Mouse (Mus musculus) limb, embryonic 13.5 days (tissue): ENCODE results near the gene Dmd. TPM values are rescaled to one million over a fixed set of nuclear protein-coding genes. Genes with fewer than 3 reads are reported as not detected.

ENCODE experiments used
- ATAC-seq: fragments of 200-750 bp; cut with Nextera tagmentation; 2 replicates; pipeline ENCODE4 v1.8.0; 2017; ENCODE audit warnings: low read depth, moderate number of reproducible peaks, moderate TSS enrichment; ENCODE audit not compliant: low FRiP score
- H3K27ac ChIP-seq: fragments of 300-500 bp; sonication (generic); 2 replicates; pipeline ENCODE4 v1.5.1; 2015; ENCODE audit warnings: inconsistent platforms, mild to moderate bottlenecking, moderate library complexity
- H3K27me3 ChIP-seq: fragments of 300-500 bp; sonication (generic); 2 replicates; pipeline ENCODE4 v1.6.1; 2015; ENCODE audit warnings: mild to moderate bottlenecking, inconsistent platforms
- H3K36me3 ChIP-seq: fragments of 300-500 bp; sonication (generic); 2 replicates; pipeline ENCODE4 v1.6.1; 2015; ENCODE audit warnings: inconsistent platforms, mild to moderate bottlenecking, moderate library complexity
- H3K4me1 ChIP-seq: fragments of 300-500 bp; sonication (generic); 2 replicates; pipeline ENCODE4 v1.6.1; 2015; ENCODE audit warnings: inconsistent platforms
- H3K4me2 ChIP-seq: fragments of 300-500 bp; sonication (generic); replicated peaks from 2 replicates; pipeline ENCODE4 v1.6.1; 2015; ENCODE audit warnings: inconsistent platforms, mild to moderate bottlenecking, moderate library complexity
- H3K4me3 ChIP-seq: fragments of 300-500 bp; sonication (generic); 2 replicates; pipeline ENCODE4 v1.5.1; 2015; ENCODE audit warnings: moderate library complexity, mild to moderate bottlenecking, inconsistent platforms
- H3K9ac ChIP-seq: fragments of 300-500 bp; sonication (generic); 2 replicates; pipeline ENCODE4 v1.6.1; 2015; ENCODE audit warnings: mild to moderate bottlenecking, inconsistent platforms
- H3K9me3 ChIP-seq: fragments of 300-500 bp; sonication (generic); 2 replicates; pipeline ENCODE4 v1.6.1; 2016; ENCODE audit warnings: inconsistent platforms
- WGBS: fragments of 180-500 bp; shearing (Covaris S2); methylation state at CpG from one replicate; pipeline ENCODE4 v1.1.7; 2015; 5-methylcytosine and 5-hydroxymethylcytosine counted together
- polyA plus RNA-seq: library from polyadenylated mRNA; unstranded; fragments of >200 nt; fragmentation: Nextera tagmentation; extraction: Ambion mirVana; gene quantifications from 2 replicates; pipeline ENCODE4 v1.2.1, GENCODE M21; 2015

The Dmd gene
- 17.5 and 17.6 TPM in 2 replicates for polyA plus RNA-seq

DNA sequence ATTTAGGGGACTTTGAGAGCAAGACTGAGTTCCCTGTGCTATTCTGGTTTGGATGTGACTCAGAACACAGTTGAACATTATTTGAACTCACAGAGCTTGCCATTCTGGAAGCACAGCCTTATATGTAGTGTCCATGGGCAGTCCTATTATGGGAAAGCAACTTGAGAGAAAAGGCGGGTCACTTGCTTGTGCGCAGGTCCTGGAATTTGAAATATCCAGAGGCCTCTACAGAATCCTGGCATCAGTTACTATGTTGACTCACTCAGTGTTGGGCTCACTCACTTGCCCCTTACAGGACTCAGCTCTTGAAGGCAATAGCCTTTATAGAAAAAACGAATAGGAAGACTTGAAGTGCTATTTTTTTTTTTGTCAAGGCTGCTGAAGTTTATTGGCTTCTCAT is at the start of gene Dmd:
Dmd (plus strand) TSS at position 241 of the 400 bp plus-strand sequence.
- 60% methylated on average over 3 of the region's 3 CpGs for WGBS
- no peak within 1 kb of the TSS for H3K4me2 ChIP-seq
- no peaks in the 10 kb centered on the region for H3K27me3 ChIP-seq
- H3K9me3 ChIP-seq, result no peaks in the 10 kb centered on the region
- no peak for ATAC-seq
- H3K36me3 ChIP-seq, result no peaks in the 10 kb centered on the region
- no peak within 1 kb of the TSS for H3K9ac ChIP-seq
- no peak within 1 kb of the TSS for H3K27ac ChIP-seq
- no peaks in the 10 kb centered on the region for H3K4me1 ChIP-seq
- H3K4me3 ChIP-seq, result no peak within 1 kb of the TSS

DNA sequence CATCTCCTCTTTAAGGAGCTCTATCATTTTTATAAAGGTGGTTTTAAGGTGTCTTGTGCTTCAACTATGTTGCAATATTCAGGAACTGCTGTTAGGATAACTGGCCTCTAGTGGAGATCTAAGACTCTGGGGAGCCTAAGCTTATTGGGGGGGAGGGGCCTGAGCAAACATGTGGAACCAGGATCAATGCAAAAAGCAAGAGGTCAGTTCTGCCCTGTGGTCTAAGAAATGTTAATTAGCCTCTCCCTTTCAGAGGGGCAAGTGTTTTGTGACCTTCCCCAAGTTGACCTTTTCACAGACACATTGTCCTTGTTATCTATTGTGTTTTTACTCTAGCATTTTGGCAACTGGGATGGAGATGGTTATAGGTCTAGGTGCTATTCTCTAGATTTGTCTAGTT is 47.2 kb upstream of the Dmd start:
- no peak overlapping the region for H3K4me2 ChIP-seq
- H3K27ac ChIP-seq, result no peak overlapping the region
- no peaks in the 10 kb centered on the region for H3K9me3 ChIP-seq
- H3K27me3 ChIP-seq, result no peaks in the 10 kb centered on the region
- no peak overlapping the region for H3K4me3 ChIP-seq
- H3K4me1 ChIP-seq, result no peaks in the 10 kb centered on the region
- no peak overlapping the region for H3K9ac ChIP-seq
- H3K36me3 ChIP-seq, result no peaks in the 10 kb centered on the region
- ATAC-seq, result no peak

DNA sequence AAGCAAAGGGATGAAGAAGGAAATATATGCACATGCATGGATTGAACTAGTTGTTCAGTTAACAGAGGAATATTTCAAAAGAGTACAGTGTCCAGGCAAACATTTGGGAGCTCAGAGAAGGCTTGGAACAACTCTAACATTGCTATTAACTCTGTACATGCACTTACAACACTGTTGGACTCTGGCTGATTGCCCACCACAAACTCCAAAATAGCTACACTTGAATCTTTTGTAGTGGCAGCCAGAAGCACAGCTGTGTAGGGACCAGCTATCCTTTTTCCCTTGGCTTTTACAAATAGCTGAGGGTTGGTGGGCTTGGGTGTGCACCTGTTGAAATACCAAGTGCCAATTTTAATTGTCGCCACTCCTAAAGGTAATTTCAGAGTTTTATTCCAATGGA is 39.0 kb downstream of the Dmd start:
- no peak overlapping the region for H3K27ac ChIP-seq
- no peak overlapping the region for H3K9ac ChIP-seq
- H3K4me1 ChIP-seq, result no peaks in the 10 kb centered on the region
- no peak overlapping the region for H3K4me2 ChIP-seq
- no peaks in the 10 kb centered on the region for H3K9me3 ChIP-seq
- H3K4me3 ChIP-seq, result no peak overlapping the region
- ATAC-seq, result no peak
- no peaks in the 10 kb centered on the region for H3K36me3 ChIP-seq
- WGBS, result 76% methylated on average over 1 of the region's 1 CpGs
- H3K27me3 ChIP-seq, result no peaks in the 10 kb centered on the region

DNA sequence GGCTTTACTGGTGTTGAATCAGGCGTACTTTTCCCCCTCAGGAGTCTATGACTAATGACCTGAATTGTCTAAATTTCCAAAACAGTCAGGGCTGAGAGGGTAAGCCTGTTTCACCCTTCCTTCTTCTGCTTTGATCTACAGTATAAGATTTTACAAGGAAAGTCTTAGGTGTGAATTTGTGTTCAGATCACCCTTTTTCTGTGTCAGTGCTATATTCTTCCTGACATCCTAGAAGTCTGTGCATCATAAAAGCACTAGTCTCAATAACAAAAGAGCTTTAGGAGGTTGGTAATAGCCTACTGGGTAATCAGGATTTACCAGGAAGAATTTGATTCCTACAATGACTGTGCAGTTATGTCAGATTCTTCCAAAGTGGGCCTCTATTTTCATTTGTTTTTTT is 101.5 kb downstream of the Dmd start:
- no peaks in the 10 kb centered on the region for H3K36me3 ChIP-seq
- no peaks in the 10 kb centered on the region for H3K4me1 ChIP-seq
- H3K4me2 ChIP-seq, result no peak overlapping the region
- no peaks in the 10 kb centered on the region for H3K27me3 ChIP-seq
- no peak for ATAC-seq
- no peak overlapping the region for H3K4me3 ChIP-seq
- WGBS, result 78% methylated on average over 1 of the region's 1 CpGs
- H3K9ac ChIP-seq, result no peak overlapping the region
- H3K27ac ChIP-seq, result no peak overlapping the region
- H3K9me3 ChIP-seq, result no peaks in the 10 kb centered on the region

DNA sequence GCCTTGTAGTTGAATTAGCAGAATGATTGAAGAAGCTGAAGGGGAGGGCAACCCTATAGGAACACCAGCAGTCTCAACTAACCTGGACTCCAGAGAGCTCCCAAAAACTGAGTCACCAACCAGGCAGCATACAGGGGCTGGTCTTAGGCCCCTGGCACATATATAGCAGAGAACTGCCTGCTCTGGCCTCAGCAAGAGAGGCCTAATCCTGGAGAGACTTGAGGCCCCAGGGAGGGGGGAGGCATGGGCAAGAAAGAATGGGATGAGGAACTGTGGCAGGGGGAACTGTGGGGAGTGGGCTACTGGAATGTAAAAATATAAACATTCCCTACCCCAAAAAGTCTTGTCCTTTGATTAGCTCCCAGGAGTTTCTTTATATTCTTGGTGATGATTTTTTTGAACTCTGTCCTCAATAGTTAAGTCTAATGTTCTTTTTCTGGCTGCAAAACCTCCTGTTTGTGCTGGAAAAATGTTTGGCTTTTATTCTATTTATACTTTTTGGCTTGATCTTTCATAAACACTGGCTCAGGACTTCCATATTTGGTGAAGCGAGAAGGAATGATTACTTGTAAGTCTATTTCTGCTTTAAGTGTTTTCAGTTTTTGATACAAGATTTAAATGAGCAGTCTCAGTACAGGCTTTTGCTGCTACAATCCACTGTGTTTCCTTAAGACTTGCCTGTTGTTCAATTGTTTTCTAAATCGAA is 167.7 kb downstream of the Dmd start:
- Histone ChIP-seq H3K27ac (no peak overlapping the region), H3K9ac (no peak overlapping the region), H3K4me3 (no peak overlapping the region), H3K4me1 (no peaks in the 10 kb centered on the region), H3K9me3 (no peaks in the 10 kb centered on the region), H3K4me2 (no peak overlapping the region), H3K36me3 (no peaks in the 10 kb centered on the region), H3K27me3 (no peaks in the 10 kb centered on the region)
- no peak for ATAC-seq
- 70% methylated on average over 2 of the region's 2 CpGs for WGBS

DNA sequence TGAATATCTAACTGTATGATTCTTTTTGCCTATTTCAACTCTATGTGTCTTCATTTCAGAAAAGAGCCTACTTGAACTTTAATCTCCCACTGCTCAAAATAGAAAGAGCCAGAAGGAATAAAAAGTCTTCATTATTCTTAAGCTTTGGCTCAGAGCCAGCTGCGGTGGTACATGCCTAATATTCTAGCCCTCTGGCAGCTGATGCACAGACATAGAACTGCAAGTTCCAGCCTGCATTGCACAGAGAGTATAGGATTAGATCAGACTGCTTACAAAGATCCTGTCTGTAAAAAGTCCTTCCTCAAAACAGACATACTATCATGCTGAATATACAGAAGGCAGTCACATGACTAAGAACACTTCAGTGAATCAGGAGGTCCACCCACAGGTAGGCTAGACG is 168.5 kb downstream of the Dmd start:
- H3K36me3 ChIP-seq, result no peaks in the 10 kb centered on the region
- no peaks in the 10 kb centered on the region for H3K9me3 ChIP-seq
- H3K9ac ChIP-seq, result no peak overlapping the region
- no peak overlapping the region for H3K27ac ChIP-seq
- H3K4me2 ChIP-seq, result no peak overlapping the region
- no peak for ATAC-seq
- H3K4me1 ChIP-seq, result no peaks in the 10 kb centered on the region
- no peaks in the 10 kb centered on the region for H3K27me3 ChIP-seq
- WGBS, result 49% methylated on average over 2 of the region's 2 CpGs
- H3K4me3 ChIP-seq, result no peak overlapping the region

DNA sequence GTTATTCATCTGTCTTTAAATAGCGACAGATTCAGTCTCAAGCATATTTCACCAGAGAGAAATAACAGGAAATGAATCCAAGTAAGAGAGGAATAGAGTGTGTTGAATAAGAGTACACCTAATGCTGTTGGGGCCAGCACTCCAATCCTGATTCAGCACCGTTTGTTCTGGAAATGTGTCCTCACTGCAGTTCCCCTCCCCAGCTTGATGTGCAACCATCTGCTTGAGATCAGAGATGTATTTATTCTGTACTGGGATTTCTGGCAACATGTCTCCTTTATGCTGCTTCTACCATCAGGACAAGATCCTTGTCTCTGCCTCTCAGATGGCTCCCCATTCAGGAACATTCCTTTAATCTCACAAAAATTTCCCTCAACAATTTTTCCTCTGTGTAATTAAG is 271.9 kb downstream of the Dmd start:
- H3K9ac ChIP-seq, result no peak overlapping the region
- H3K4me1 ChIP-seq, result no peaks in the 10 kb centered on the region
- H3K27ac ChIP-seq, result no peak overlapping the region
- no peaks in the 10 kb centered on the region for H3K36me3 ChIP-seq
- no peaks in the 10 kb centered on the region for H3K9me3 ChIP-seq
- ATAC-seq, result no peak
- no peak overlapping the region for H3K4me2 ChIP-seq
- H3K27me3 ChIP-seq, result no peaks in the 10 kb centered on the region
- 68% methylated on average over 2 of the region's 2 CpGs for WGBS
- no peak overlapping the region for H3K4me3 ChIP-seq

DNA sequence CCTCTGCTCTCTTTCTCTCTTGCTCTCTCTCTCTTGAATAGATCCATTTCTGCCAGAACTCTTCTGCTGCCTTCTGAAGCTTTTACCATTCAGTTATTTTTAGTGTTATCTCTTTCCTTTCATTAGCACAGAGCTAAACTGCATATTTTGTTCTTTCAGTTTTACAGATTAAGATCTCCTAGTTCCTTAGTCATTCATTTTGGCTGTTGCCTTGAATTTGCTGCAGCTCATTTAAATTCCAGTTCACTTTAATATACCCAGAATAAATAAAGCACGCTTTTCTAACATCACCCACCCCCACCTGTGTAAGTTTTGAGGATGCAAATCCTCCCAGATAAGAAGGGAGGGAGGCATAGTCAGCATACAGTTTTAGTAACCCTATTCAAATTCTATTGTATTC is 272.4 kb downstream of the Dmd start:
- H3K4me2 ChIP-seq, result no peak overlapping the region
- WGBS, result 52% methylated on average over 1 of the region's 1 CpGs
- H3K27ac ChIP-seq, result no peak overlapping the region
- H3K9me3 ChIP-seq, result no peaks in the 10 kb centered on the region
- H3K4me1 ChIP-seq, result no peaks in the 10 kb centered on the region
- no peak overlapping the region for H3K4me3 ChIP-seq
- ATAC-seq, result no peak
- H3K27me3 ChIP-seq, result no peaks in the 10 kb centered on the region
- H3K9ac ChIP-seq, result no peak overlapping the region
- no peaks in the 10 kb centered on the region for H3K36me3 ChIP-seq

DNA sequence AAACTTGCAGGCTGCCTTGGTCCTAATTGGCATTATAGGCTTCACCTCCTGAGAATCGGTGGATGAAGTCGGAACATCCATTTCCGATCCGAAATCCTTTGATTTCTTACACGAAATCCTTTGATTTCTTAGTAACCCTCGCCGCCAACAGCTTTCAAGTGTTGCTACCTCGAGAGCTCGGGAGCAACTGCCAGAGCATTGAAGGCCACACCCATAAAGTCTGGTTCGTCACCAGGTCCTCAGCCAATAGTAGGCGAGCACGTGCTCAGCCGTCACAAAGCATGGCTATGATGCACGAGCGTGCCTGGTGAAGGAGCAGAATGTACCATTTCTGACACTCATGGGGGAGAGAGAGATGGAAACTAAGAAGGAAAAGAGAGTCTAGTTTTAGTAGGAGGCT is 538.9 kb downstream of the Dmd start, which contains the start of gene Tsga8:
Tsga8 (minus strand) TSS at position 327 of the 400 bp plus-strand sequence.
- Histone ChIP-seq H3K9ac (no peak within 1 kb of the TSS), H3K4me2 (no peak within 1 kb of the TSS), H3K9me3 (no peaks in the 10 kb centered on the region), H3K4me3 (no peak within 1 kb of the TSS), H3K4me1 (no peaks in the 10 kb centered on the region), H3K27me3 (no peaks in the 10 kb centered on the region), H3K27ac (no peak within 1 kb of the TSS), H3K36me3 (no peaks in the 10 kb centered on the region)
- WGBS, result 93% methylated on average over 15 of the region's 15 CpGs
- no peak for ATAC-seq

DNA sequence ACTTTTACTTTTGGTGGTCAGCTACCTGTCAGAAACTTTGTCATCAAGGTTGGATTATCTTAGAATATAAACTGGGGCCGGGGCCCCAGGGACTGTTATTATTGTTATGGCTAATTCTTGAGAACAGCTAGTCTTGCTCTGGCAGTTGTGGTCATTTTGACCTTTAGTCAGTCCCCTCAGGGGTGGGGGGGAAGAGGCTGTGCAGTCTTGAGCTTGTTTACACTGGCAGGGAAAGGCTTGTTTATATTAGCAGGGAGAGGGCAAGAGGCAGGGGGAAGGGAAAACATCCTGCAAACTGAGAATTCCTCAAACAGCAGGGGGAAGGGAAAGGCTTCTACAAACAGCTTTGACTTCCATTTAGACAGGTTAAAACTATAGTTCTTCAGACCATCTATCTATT is 726.3 kb downstream of the Dmd start:
- no peaks in the 10 kb centered on the region for H3K9me3 ChIP-seq
- no peaks in the 10 kb centered on the region for H3K4me1 ChIP-seq
- no peak overlapping the region for H3K4me3 ChIP-seq
- H3K27ac ChIP-seq, result no peak overlapping the region
- ATAC-seq, result no peak
- H3K9ac ChIP-seq, result no peak overlapping the region
- 41% methylated on average over 1 of the region's 1 CpGs for WGBS
- H3K4me2 ChIP-seq, result no peak overlapping the region
- no peaks in the 10 kb centered on the region for H3K36me3 ChIP-seq
- H3K27me3 ChIP-seq, result no peaks in the 10 kb centered on the region

DNA sequence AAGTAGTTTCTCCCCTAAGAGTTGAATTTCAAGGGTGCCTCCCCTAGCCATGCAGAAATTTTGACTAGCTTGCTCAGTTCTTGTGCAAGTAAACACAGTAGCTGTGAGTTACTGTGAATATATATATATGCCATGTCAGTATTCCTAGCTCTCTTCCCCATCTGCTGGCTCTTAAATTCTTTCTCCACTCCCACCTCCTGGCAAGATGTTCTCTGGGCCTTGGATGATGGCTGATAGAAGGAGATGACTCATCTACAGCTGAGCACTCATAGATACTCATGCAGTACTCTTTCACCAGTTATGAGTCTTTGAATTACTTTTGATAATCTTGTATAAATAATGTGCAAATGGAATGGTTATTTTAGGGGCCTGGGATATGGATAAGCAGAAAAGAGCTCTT is 737.9 kb downstream of the Dmd start:
- H3K36me3 ChIP-seq, result no peaks in the 10 kb centered on the region
- H3K27ac ChIP-seq, result no peak overlapping the region
- H3K27me3 ChIP-seq, result no peaks in the 10 kb centered on the region
- H3K4me1 ChIP-seq, result no peaks in the 10 kb centered on the region
- no peak overlapping the region for H3K4me3 ChIP-seq
- no peak overlapping the region for H3K4me2 ChIP-seq
- H3K9ac ChIP-seq, result no peak overlapping the region
- no peak for ATAC-seq
- no peaks in the 10 kb centered on the region for H3K9me3 ChIP-seq

DNA sequence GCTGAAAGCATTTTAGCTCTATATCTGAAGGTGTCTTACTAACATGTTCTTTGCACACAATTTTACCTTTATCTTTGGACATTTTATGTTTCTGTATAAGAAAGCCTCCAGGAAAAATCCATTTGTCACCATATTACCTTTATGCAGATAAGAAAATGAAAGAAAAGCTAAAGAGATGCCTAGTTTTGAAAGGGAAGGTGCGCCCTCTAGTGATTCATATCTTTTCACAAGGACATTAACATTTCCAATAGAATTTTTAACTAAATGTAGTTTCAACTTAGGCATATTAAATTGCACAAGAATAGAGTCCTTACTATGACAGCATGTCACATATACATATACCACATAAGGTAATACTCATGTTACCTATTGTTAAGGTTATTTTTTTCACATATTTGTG is 791.9 kb downstream of the Dmd start:
- H3K27ac ChIP-seq, result no peak overlapping the region
- no peak for ATAC-seq
- no peak overlapping the region for H3K4me2 ChIP-seq
- H3K9ac ChIP-seq, result no peak overlapping the region
- WGBS, result 6% methylated on average over 1 of the region's 1 CpGs
- H3K4me1 ChIP-seq, result no peaks in the 10 kb centered on the region
- H3K9me3 ChIP-seq, result no peaks in the 10 kb centered on the region
- H3K36me3 ChIP-seq, result no peaks in the 10 kb centered on the region
- H3K27me3 ChIP-seq, result no peaks in the 10 kb centered on the region
- no peak overlapping the region for H3K4me3 ChIP-seq

DNA sequence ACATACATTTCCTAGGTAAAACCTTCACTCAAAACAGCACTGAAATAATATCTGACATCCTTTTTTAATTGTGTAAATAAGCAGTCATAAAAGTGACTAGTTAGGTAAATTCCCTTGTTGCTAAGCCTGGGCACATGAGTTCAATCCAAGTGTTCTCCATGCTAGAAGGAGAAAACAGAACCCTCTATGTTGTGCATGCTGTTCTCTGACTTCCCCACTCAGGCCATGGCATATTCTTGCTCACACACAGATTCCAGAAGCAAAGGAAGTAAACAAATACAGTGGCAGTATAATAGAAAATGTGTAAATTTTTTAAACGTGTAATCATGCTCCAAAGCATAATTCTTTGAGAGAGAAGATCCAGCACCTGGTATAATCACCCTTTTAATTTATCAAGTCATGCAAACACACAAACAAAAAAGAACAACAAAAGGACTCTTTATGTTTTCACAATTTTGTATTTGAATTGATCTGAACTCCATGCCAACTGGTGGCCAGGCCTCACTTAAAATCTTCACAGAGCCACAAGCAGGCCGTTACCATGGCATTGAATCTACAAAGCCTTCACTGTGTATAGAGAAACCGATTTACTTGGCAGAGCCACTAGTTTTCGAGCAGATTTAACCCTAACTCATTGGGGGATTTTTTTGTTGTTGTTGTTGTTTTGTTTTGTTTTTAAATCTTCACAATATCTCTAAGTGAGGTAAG is 797.8 kb downstream of the Dmd start:
- Histone ChIP-seq H3K4me2 (no peak overlapping the region), H3K9me3 (no peaks in the 10 kb centered on the region), H3K4me1 (no peaks in the 10 kb centered on the region), H3K27me3 (no peaks in the 10 kb centered on the region), H3K9ac (no peak overlapping the region), H3K4me3 (no peak overlapping the region), H3K27ac (no peak overlapping the region), H3K36me3 (no peaks in the 10 kb centered on the region)
- ATAC-seq, result no peak
- WGBS, result 63% methylated on average over 4 of the region's 4 CpGs
